Mouse (Mus musculus) limb, embryonic 14.5 days (tissue): ENCODE data around the gene Ryr1. TPM values are rescaled to one million over a fixed set of nuclear protein-coding genes. Genes with fewer than 3 reads are reported as not detected.
A peak's percentile ranks its signal among the peaks of the same experiment; 100 is the strongest.

Experiments
- ATAC-seq: fragments of 200-750 bp; cut with Nextera tagmentation; 2 replicates; pipeline ENCODE4 v1.8.0; 2017; ENCODE audit warnings: low read depth, moderate number of reproducible peaks, moderate TSS enrichment; ENCODE audit not compliant: low FRiP score
- DNase-seq: peaks from one replicate; pipeline ENCODE4 v3.0.0-alpha.2; 2015; ENCODE audit warnings: low spot score
- H3K27ac ChIP-seq: fragments of 300-500 bp; sonication (generic); replicated peaks from 2 replicates; pipeline ENCODE4 v1.5.1; 2014; ENCODE audit warnings: low read depth, mild to moderate bottlenecking, low read length, moderate library complexity, mixed read lengths
- H3K27me3 ChIP-seq: fragments of 300-500 bp; sonication (generic); 2 replicates; pipeline ENCODE4 v1.6.1; 2014; ENCODE audit warnings: low read length, mixed read lengths; ENCODE audit not compliant: control insufficient read depth, insufficient read depth
- H3K36me3 ChIP-seq: fragments of 300-500 bp; sonication (generic); 2 replicates; pipeline ENCODE4 v1.6.1; 2014; ENCODE audit warnings: mild to moderate bottlenecking, low read length, moderate library complexity, mixed read lengths; ENCODE audit not compliant: control insufficient read depth, insufficient read depth
- H3K4me1 ChIP-seq: fragments of 300-500 bp; sonication (generic); 2 replicates; pipeline ENCODE4 v1.6.1; 2014; ENCODE audit warnings: antibody characterized with exemption, low read length, mixed read lengths; ENCODE audit not compliant: control insufficient read depth, insufficient read depth
- H3K4me2 ChIP-seq: fragments of 300-500 bp; sonication (generic); replicated peaks from 2 replicates; pipeline ENCODE4 v1.6.1; 2014; ENCODE audit warnings: low read depth, mild to moderate bottlenecking, low read length, moderate library complexity; ENCODE audit not compliant: severe bottlenecking
- H3K4me3 ChIP-seq: fragments of 300-500 bp; sonication (generic); replicated peaks from 2 replicates; pipeline ENCODE4 v1.5.1; 2014; ENCODE audit warnings: low read length
- H3K9ac ChIP-seq: fragments of 300-500 bp; sonication (generic); 2 replicates; pipeline ENCODE4 v1.6.1; 2014; ENCODE audit warnings: mild to moderate bottlenecking, low read depth, low read length, moderate library complexity; ENCODE audit not compliant: severe bottlenecking
- H3K9me3 ChIP-seq: fragments of 300-500 bp; sonication (generic); 2 replicates; pipeline ENCODE4 v1.6.1; 2016; ENCODE audit warnings: low read length; ENCODE audit not compliant: control insufficient read depth
- POLR2A ChIP-seq: fragments of 200-500 bp; IDR thresholded peaks from 2 replicates; pipeline ENCODE4 v1.8.0; 2012; ENCODE audit warnings: inconsistent platforms, mild to moderate bottlenecking, moderate library complexity, borderline replicate concordance; ENCODE audit not compliant: insufficient read depth, insufficient read length; ENCODE audit errors: extremely low read depth
- WGBS: fragments of 180-500 bp; shearing (Covaris S2); extraction: QIAGEN DNeasy Blood & Tissue Kit; methylation state at CpG from one replicate; pipeline ENCODE4 v1.1.7; 2014; 5-methylcytosine and 5-hydroxymethylcytosine counted together
- polyA plus RNA-seq, 2 experiments: library from polyadenylated mRNA; depleted of rRNA in 1 of 2; stranded (reverse) in 1 of 2; unstranded in 1 of 2; fragments of >200 nt; fragmentation: Nextera tagmentation in 1 of 2; extraction: Ambion mirVana in 1 of 2; gene quantifications; 2 replicates each; pipeline versions ENCODE4 v1.2.1 to v1.2.3; 2012 to 2014

Gene Ryr1
- polyA plus RNA-seq, 2 experiments = 7.7 to 26.5 TPM

DNA sequence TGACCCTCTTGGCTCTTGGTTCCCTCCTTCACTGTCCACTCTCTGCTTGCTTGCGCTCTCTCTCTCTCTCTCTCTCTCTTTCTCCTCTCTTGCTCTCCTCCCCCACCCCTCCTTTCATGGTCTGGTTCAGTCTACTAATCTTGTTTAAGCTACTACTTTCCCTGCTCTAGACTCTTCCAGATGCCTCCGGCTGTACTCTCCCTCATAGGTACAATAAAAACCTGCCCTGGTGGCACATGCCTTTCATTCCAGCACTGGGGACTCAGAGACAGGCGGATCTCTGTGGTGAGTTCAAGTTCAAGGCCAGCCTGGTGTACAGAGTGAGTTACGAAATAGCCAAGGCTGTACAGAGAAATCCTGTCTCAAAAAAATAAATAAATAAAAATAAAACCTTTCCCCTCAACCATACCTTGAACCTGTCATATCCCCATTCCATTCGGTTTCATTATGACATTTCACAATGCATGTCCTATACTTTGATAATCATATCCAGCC is 159.6 kb downstream of the Ryr1 start:
- H3K27ac ChIP-seq = no peak overlapping the region
- H3K36me3 ChIP-seq = peaks cover 11% of the 10 kb centered on the region
- no peak for ATAC-seq
- H3K27me3 ChIP-seq = no peaks in the 10 kb centered on the region
- no peak overlapping the region for H3K4me3 ChIP-seq
- DNase-seq = no peak
- H3K9me3 ChIP-seq = no peaks in the 10 kb centered on the region
- H3K4me2 ChIP-seq = no peak overlapping the region
- no peak for TF ChIP-seq POLR2A
- 69% methylated on average over 5 of the region's 5 CpGs for WGBS
- peaks cover 14% of the 10 kb centered on the region for H3K4me1 ChIP-seq
- H3K9ac ChIP-seq = no peak overlapping the region

DNA sequence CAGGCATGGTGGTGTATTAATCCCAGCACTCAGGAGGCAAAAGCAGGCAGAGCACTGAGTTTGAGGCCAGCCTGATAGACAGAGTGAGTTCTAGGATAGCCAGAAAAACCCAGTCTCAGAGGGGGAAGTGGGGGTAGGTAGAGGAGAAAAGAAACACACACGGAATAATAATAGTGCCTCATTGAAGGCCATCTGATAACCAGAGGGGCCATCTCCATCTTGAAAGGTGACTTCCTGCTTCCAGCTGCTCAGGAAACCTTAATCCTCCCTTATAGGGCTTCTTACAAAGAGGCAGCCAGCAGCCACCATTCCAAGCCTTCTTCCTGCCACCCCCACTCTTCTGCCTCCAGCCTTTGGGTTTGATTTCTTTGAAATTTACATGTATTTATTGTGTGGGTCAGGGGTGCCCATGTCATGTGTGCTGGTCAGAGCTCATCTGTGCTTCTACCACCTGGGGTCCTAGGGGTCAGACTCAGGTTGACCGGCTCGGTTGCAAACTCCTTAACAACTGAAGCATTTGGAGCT is 161.5 kb downstream of the Ryr1 start:
- Histone ChIP-seq H3K9ac (no peak overlapping the region), H3K36me3 (no peaks in the 10 kb centered on the region), H3K27ac (peak overlapping the region; percentile 88; the same call in 1 of the 2 replicates), H3K4me1 (peaks cover 31% of the 10 kb centered on the region), H3K4me3 (no peak overlapping the region), H3K4me2 (no peak overlapping the region), H3K9me3 (no peaks in the 10 kb centered on the region), H3K27me3 (no peaks in the 10 kb centered on the region)
- DNase-seq (no peak), ATAC-seq (no peak)
- no peak for TF ChIP-seq POLR2A
- 86% methylated on average over 3 of the region's 3 CpGs for WGBS

DNA sequence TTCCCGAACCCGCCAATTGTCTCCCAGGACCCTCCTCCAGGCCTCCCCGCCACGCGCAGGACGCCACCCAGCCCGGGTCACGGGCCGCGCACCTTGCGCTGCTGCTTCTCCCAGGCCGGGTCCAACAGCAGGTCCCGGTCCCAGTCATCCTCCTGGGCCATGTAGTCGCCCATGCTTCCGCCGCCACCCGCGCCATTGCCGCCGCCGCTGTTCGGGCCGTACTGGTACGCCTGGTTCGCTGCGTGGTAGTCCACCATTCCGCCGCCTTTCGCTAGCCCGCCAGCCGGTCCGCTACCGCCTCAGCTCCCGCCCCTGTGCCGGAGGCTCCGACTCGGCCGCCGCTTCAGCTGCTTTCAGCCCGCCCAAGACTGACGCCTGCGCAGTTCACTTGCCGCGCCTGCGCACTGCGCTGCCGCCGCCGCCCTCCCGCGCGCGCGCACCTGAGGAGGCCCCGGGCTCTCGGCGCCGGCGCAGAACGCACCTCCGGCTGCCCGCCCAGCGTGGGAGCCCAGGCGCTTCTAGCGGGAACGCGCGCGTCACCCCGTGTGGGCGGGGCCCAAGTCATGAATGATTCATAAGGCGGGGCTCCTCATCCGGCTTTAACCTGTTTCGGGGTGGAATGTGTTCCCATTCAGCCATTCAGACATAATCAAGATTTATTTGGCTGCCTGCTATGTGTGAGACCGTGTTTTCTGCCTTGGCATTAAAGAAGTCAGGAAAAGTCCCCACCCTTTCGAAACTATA is 162.9 kb downstream of the Ryr1 start, which contains the start of gene Actn4:
TSS of gene Actn4 (minus strand) at position 414 of the 744 bp plus-strand sequence.
- Histone ChIP-seq H3K9me3 (no peaks in the 10 kb centered on the region), H3K4me1 (peaks cover 42% of the 10 kb centered on the region), H3K27me3 (no peaks in the 10 kb centered on the region), H3K36me3 (no peaks in the 10 kb centered on the region; the same call in 1 of the 2 replicates), H3K4me2 (peak within 1 kb of the TSS; percentile 75), H3K27ac (peak within 1 kb of the TSS; percentile 88), H3K9ac (peak within 1 kb of the TSS; percentile 90), H3K4me3 (peak within 1 kb of the TSS; percentile 100)
- TF ChIP-seq POLR2A = peak; percentile 96; the same call in 1 of the 2 replicates
- DNase-seq = peak; percentile 99
- peak; percentile 92 for ATAC-seq
- WGBS = under 1% methylated on average over 54 of the region's 76 CpGs

- WGBS = 2% methylated on average over 7 of the region's 7 CpGs
- Histone ChIP-seq H3K4me1 (peaks cover 46% of the 10 kb centered on the region), H3K36me3 (no peaks in the 10 kb centered on the region; the same call in 1 of the 2 replicates), H3K4me2 (peak overlapping the region; percentile 75), H3K4me3 (peak overlapping the region; percentile 100), H3K9me3 (no peaks in the 10 kb centered on the region), H3K27me3 (no peaks in the 10 kb centered on the region), H3K27ac (peak overlapping the region; percentile 64), H3K9ac (peak overlapping the region; percentile 90)
- ATAC-seq (no peak), DNase-seq (no peak)
- no peak for TF ChIP-seq POLR2A
Observed at GRCm38 (mm10) chr7:28961584-28961926, 163.4 kb downstream of the Ryr1 start.

- H3K36me3 ChIP-seq = peaks cover 4% of the 10 kb centered on the region
- H3K4me1 ChIP-seq = peaks cover 48% of the 10 kb centered on the region
- H3K27me3 ChIP-seq = no peaks in the 10 kb centered on the region
- peak overlapping the region; percentile 75 for H3K4me2 ChIP-seq
- no peaks in the 10 kb centered on the region for H3K9me3 ChIP-seq
- peak overlapping the region; percentile 90 for H3K9ac ChIP-seq
- peak overlapping the region; percentile 27; the same call in 1 of the 2 replicates for H3K27ac ChIP-seq
- no peak for DNase-seq
- TF ChIP-seq POLR2A = no peak
- peak overlapping the region; percentile 100 for H3K4me3 ChIP-seq
- no peak for ATAC-seq
- 16% methylated on average over 9 of the region's 9 CpGs for WGBS
Observed at GRCm38 (mm10) chr7:28960354-28961046, 164.5 kb downstream of the Ryr1 start.
